ENCODE assay signal across 27 mouse cellular contexts in the genomic region with DNA sequence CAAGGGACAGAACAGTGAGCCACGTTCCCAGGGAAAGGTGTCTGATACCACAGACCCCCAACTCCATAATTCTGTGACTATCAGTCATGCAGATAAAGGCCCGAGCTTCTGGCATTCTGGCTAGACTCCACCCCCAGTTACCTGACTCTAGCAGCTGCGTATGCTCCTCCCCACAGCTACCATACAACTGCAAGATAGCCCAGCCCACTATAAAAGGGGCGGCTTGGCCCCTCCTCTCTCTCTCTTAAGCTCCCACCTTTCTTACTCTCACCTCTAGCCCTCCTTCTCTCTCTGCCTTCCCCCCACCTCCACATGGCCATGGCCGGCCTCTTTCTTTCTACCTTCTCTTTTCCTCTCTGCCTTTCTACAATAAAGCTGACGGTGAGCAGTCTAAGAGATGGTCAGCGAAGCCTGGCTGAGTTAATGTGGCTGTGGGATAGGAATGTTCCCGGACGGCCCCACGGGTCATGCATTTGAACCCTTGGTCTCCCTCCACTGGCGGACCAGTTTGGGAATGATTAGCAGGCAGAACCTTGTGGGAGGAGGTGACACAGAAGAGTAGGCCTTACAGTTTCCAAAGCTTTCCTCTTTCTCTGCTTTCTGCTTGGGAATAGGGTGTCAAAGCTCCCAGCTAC. TPM values are rescaled to one million over a fixed set of nuclear protein-coding genes. Genes with fewer than 3 reads are reported as not detected.
A peak's percentile ranks its signal among the peaks of the same experiment; 100 is the strongest.
DNase-seq lines count a peak whose midpoint lies in the region; ATAC-seq lines count a peak whose summit lies in the region.
"Had no signal": no experiment of that assay in that cellular context is flagged by ENCODE, and none has a peak within 500 bp of the region (broad histone marks: within the 10 kb centered on the region; RNA-seq: fewer than 3 reads in every experiment).

No protein-coding gene starts in this region.

- no peak for DNase-seq in forebrain, embryonic 11.5 days (ENCODE audit: low spot score)
- DNase-seq in WW6 (ENCODE audit: low read depth, low spot score), result peak; percentile 50
- DNase-seq in kidney, postnatal 36 days, result peak; percentile 76
- no peak for DNase-seq in ovary, postnatal 10 days (ENCODE audit: low spot score)
- DNase-seq in spleen, postnatal 10 days (ENCODE audit: low spot score in 2 of 2), result no peak
- no peak for DNase-seq in heart, postnatal 36 days
- DNase-seq: adrenal gland, postnatal 36 days; cerebellum, adult 2 months; cerebellum, postnatal 36 days; gastrocnemius, postnatal 14 days; heart, adult 18-20 months; heart, postnatal 4 days; right cerebral cortex, adult 18-20 months; thymus, postnatal 36 days had no signal

- peak; percentile 21; the same call in 1 of the 2 replicates for ATAC-seq in forebrain, embryonic 11.5 days (replicated peaks; ENCODE audit: low FRiP score)
- ATAC-seq in forebrain, embryonic 16.5 days, result no peak
- ATAC-seq in kidney, embryonic 14.5 days (ENCODE audit: low FRiP score, low TSS enrichment), result peak; percentile 89
- ATAC-seq: hindbrain, postnatal 0 days had no signal

- no peak overlapping the region for H3K4me3 ChIP-seq in forebrain, embryonic 11.5 days (ENCODE audit: low read depth, low read length)
- no peak overlapping the region for H3K4me3 ChIP-seq in forebrain, embryonic 16.5 days (replicated peaks; ENCODE audit: low read length)
- H3K4me3 ChIP-seq in kidney, embryonic 14.5 days (ENCODE audit: low read length), result no peak overlapping the region
- H3K4me3 ChIP-seq: embryonic facial prominence, embryonic 10.5 days; forebrain, embryonic 12.5 days; heart, embryonic 13.5 days; lung, embryonic 15.5 days; midbrain, embryonic 12.5 days; neural tube, embryonic 12.5 days had no signal

- intact Hi-C loops in heart, postnatal 36 days (cut with DNase I), result no loop called here

- H3K9me3 ChIP-seq in forebrain, embryonic 11.5 days (ENCODE audit: control insufficient read depth, low read length), result no peaks in the 10 kb centered on the region
- no peaks in the 10 kb centered on the region for H3K9me3 ChIP-seq in forebrain, embryonic 16.5 days (ENCODE audit: control insufficient read depth, low read length)
- H3K9me3 ChIP-seq in kidney, embryonic 14.5 days (ENCODE audit: control insufficient read depth, low read length), result no peaks in the 10 kb centered on the region
- H3K9me3 ChIP-seq: embryonic facial prominence, embryonic 10.5 days; forebrain, embryonic 12.5 days; heart, embryonic 13.5 days; lung, embryonic 15.5 days; midbrain, embryonic 12.5 days; neural tube, embryonic 12.5 days had no signal

- H3K27me3 ChIP-seq in forebrain, embryonic 11.5 days (ENCODE audit: control insufficient read depth, insufficient read depth, low read length), result no peaks in the 10 kb centered on the region
- H3K27me3 ChIP-seq in forebrain, embryonic 16.5 days (replicated peaks; ENCODE audit: control insufficient read depth, insufficient read depth, low read length), result no peaks in the 10 kb centered on the region
- no peaks in the 10 kb centered on the region for H3K27me3 ChIP-seq in kidney, embryonic 14.5 days (ENCODE audit: control insufficient read depth, insufficient read depth, low read length)
- H3K27me3 ChIP-seq: forebrain, embryonic 12.5 days; heart, embryonic 13.5 days; lung, embryonic 15.5 days; midbrain, embryonic 12.5 days; neural tube, embryonic 12.5 days had no signal

- no peak overlapping the region for H3K4me2 ChIP-seq in forebrain, embryonic 11.5 days (ENCODE audit: low read depth, low read length, severe bottlenecking)
- no peak overlapping the region for H3K4me2 ChIP-seq in forebrain, embryonic 16.5 days (ENCODE audit: low read length)
- H3K4me2 ChIP-seq in kidney, embryonic 14.5 days (replicated peaks; ENCODE audit: low read depth, low read length), result no peak overlapping the region
- H3K4me2 ChIP-seq: forebrain, embryonic 12.5 days; heart, embryonic 13.5 days; lung, embryonic 15.5 days; midbrain, embryonic 12.5 days; neural tube, embryonic 12.5 days had no signal

- no peak overlapping the region for H3K27ac ChIP-seq in forebrain, embryonic 11.5 days (ENCODE audit: low read depth, low read length)
- no peak overlapping the region for H3K27ac ChIP-seq in forebrain, embryonic 16.5 days (ENCODE audit: low read length)
- peak overlapping the region; percentile 67 for H3K27ac ChIP-seq in kidney, embryonic 14.5 days (ENCODE audit: low read depth, low read length)
- H3K27ac ChIP-seq: embryonic facial prominence, embryonic 10.5 days; forebrain, embryonic 12.5 days; heart, embryonic 13.5 days; hindbrain, postnatal 0 days; liver, embryonic 14.5 days; lung, embryonic 15.5 days; macrophage; midbrain, embryonic 12.5 days; neural tube, embryonic 12.5 days had no signal

- peaks cover 2% of the 10 kb centered on the region; the same call in 1 of the 2 replicates for H3K36me3 ChIP-seq in forebrain, embryonic 11.5 days (ENCODE audit: control insufficient read depth, insufficient read depth, low read length)
- peaks cover 19% of the 10 kb centered on the region for H3K36me3 ChIP-seq in forebrain, embryonic 16.5 days (ENCODE audit: control insufficient read depth, insufficient read depth)
- peaks cover 25% of the 10 kb centered on the region for H3K36me3 ChIP-seq in kidney, embryonic 14.5 days (ENCODE audit: control insufficient read depth, insufficient read depth, low read length)

- 79% methylated on average over 11 of the region's 11 CpGs for WGBS in forebrain, embryonic 11.5 days
- 83% methylated on average over 11 of the region's 11 CpGs for WGBS in forebrain, embryonic 16.5 days
- 60% methylated on average over 11 of the region's 11 CpGs for WGBS in kidney, embryonic 14.5 days

- no peak overlapping the region for H3K9ac ChIP-seq in forebrain, embryonic 11.5 days (ENCODE audit: low read length)
- H3K9ac ChIP-seq in forebrain, embryonic 16.5 days (replicated peaks; ENCODE audit: low read depth, low read length), result no peak overlapping the region
- H3K9ac ChIP-seq in kidney, embryonic 14.5 days (ENCODE audit: low read depth, low read length), result no peak overlapping the region
- H3K9ac ChIP-seq: forebrain, embryonic 12.5 days; heart, embryonic 13.5 days; liver, embryonic 14.5 days; lung, embryonic 15.5 days; midbrain, embryonic 12.5 days; neural tube, embryonic 12.5 days had no signal

- H3K4me1 ChIP-seq in forebrain, embryonic 11.5 days (replicated peaks; ENCODE audit: control insufficient read depth, insufficient read depth, low read length), result no peaks in the 10 kb centered on the region
- no peaks in the 10 kb centered on the region for H3K4me1 ChIP-seq in forebrain, embryonic 16.5 days (replicated peaks; ENCODE audit: control insufficient read depth, insufficient read depth, low read length)
- no peaks in the 10 kb centered on the region for H3K4me1 ChIP-seq in kidney, embryonic 14.5 days (ENCODE audit: control insufficient read depth, insufficient read depth, low read length)
- H3K4me1 ChIP-seq: embryonic facial prominence, embryonic 10.5 days; forebrain, embryonic 12.5 days; heart, embryonic 13.5 days; lung, embryonic 15.5 days; midbrain, embryonic 12.5 days; neural tube, embryonic 12.5 days had no signal

RNA-seq across cellular contexts. Expression of gene Eqtn, which starts 12.7 kb away (rescaled TPM):
- polyA plus RNA-seq in forebrain, embryonic 11.5 days (2014; fragmentation: Nextera tagmentation; extraction: Ambion mirVana), result not detected in 2 replicates
- 0.32 TPM in 1 of 2 replicates, not detected in the other for polyA plus RNA-seq in forebrain, embryonic 16.5 days (2015; fragmentation: Nextera tagmentation; extraction: Ambion mirVana)
- not detected in 2 replicates for polyA plus RNA-seq in kidney, embryonic 14.5 days (2014; fragmentation: Nextera tagmentation; extraction: Ambion mirVana)
- not detected for total RNA-seq in heart, postnatal 36 days (2021)
- total RNA-seq: adrenal gland, postnatal 36 days; heart, adult 18-20 months; hindbrain, postnatal 0 days had no signal
- polyA plus RNA-seq: heart, embryonic 13.5 days; large intestine, adult 2 months; lung, embryonic 15.5 days; small intestine, adult 2 months had no signal

RNA-seq across cellular contexts. Expression of gene Mysm1, which starts 37.6 kb away (rescaled TPM):
- 28.8 and 30.7 TPM in 2 replicates for polyA plus RNA-seq in forebrain, embryonic 11.5 days (2014; fragmentation: Nextera tagmentation; extraction: Ambion mirVana)
- 28.2 and 31.9 TPM in 2 replicates for polyA plus RNA-seq in forebrain, embryonic 16.5 days (2015; fragmentation: Nextera tagmentation; extraction: Ambion mirVana)
- 24.8 and 41.1 TPM in 2 replicates for polyA plus RNA-seq in kidney, embryonic 14.5 days (2014; fragmentation: Nextera tagmentation; extraction: Ambion mirVana)
- 10 to 100 TPM in 1 of 2 experiments, 1 to 10 TPM in 1; 7.8 to 10.2 TPM for total RNA-seq in heart, postnatal 36 days (2021)

Comparison
In these comparisons a context has a peak if more than half of its experiments do, and no peak if none do; other contexts are left out.
1. DNase-seq: peak in WW6 (single experiment) and kidney, postnatal 36 days (2 of 2); none in forebrain, embryonic 11.5 days (single experiment), ovary, postnatal 10 days (single experiment), spleen, postnatal 10 days (0 of 2) and heart, postnatal 36 days (0 of 2).